Mouse (Mus musculus) erythroblast, embryonic 14.5 days (primary cell): Measurements from ENCODE around the gene Mdm1.

ENCODE experiments used
- GATA1 ChIP-seq: IDR thresholded peaks from 2 replicates; pipeline ENCODE4 v1.6.1; 2012; ENCODE audit warnings: low read length, inconsistent platforms, mixed read lengths
- TAL1 ChIP-seq: IDR thresholded peaks from 3 replicates; pipeline ENCODE4 v1.6.1; 2012; ENCODE audit warnings: low read length, inconsistent platforms, mixed read lengths

GRCm38 (mm10) chr10:118125236-118125635, 16.4 kb upstream of the Mdm1 start:
- TF ChIP-seq TAL1 (no peak), GATA1 (no peak)
